In the genomic region with DNA sequence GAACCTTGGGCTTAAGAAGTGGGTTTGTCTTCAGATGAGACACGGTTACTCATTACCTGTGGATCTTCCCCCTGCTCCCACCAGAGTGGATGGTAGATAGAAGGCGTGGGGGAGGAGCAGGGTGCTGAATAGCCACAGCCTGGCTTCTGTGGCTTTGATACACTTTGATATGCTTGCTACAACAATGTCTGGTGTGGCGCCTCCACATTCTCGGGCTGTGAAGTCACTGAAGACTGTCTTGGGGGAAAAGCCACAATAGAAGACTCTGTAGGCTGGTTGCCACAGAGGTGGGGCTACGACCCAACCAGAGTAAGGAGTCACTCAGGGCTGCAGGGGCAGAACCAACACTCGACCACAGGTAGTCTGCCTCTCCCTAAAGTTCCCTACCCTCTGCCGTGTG, we compare ENCODE assay signal across 20 mouse cellular contexts. TPM values are rescaled to one million over a fixed set of nuclear protein-coding genes. Genes with fewer than 3 reads are reported as not detected.
DNase-seq lines count a peak whose midpoint lies in the region; ATAC-seq and TF ChIP-seq lines count a peak whose summit lies in the region.
"Had no signal": no experiment of that assay in that cellular context is flagged by ENCODE, and none has a peak within 500 bp of the region (broad histone marks: within the 10 kb centered on the region; RNA-seq: fewer than 3 reads in every experiment).

No protein-coding gene starts in this region.

- peaks cover 87% of the 10 kb centered on the region for H3K4me1 ChIP-seq in heart, embryonic 10.5 days
- H3K4me1 ChIP-seq in heart, adult 2 months (ENCODE audit: control insufficient read depth, insufficient read depth, low read length): no peaks in the 10 kb centered on the region
- H3K4me1 ChIP-seq in lung, adult 2 months (ENCODE audit: control insufficient read depth, insufficient read depth, low read length): no peaks in the 10 kb centered on the region

- peak; percentile 19 for ATAC-seq in activated CD4-positive, CD25-positive, alpha-beta regulatory T cell, adult 4 months
- ATAC-seq: liver, postnatal 0 days had no signal

- TF ChIP-seq EP300 in heart, adult 2 months (IDR thresholded peaks at IDR 0.05; ENCODE audit: insufficient read depth, low read depth, low read length): no peak

- intact Hi-C loops in heart, adult 2 months (cut with DNase I): no loop called here

- H3K36me3 ChIP-seq in heart, embryonic 10.5 days: no peaks in the 10 kb centered on the region
- no peaks in the 10 kb centered on the region for H3K36me3 ChIP-seq in heart, adult 2 months (ENCODE audit: control insufficient read depth, insufficient read depth, low read length)
- H3K36me3 ChIP-seq in myocyte (ENCODE audit: control insufficient read depth, insufficient read depth): no peaks in the 10 kb centered on the region
- H3K36me3 ChIP-seq: embryonic facial prominence, embryonic 15.5 days; neural tube, embryonic 15.5 days had no signal

- no peak overlapping the region for H3K4me3 ChIP-seq in heart, embryonic 10.5 days
- H3K4me3 ChIP-seq in heart, adult 2 months: no peak overlapping the region
- no peak overlapping the region for H3K4me3 ChIP-seq in myocyte
- H3K4me3 ChIP-seq in lung, adult 2 months (replicated peaks; ENCODE audit: extremely low read depth, low read depth, low read length): no peak overlapping the region
- H3K4me3 ChIP-seq: embryonic facial prominence, embryonic 15.5 days; neural tube, embryonic 15.5 days had no signal

- no peaks in the 10 kb centered on the region for H3K9me3 ChIP-seq in heart, embryonic 10.5 days
- H3K9me3 ChIP-seq: embryonic facial prominence, embryonic 15.5 days; neural tube, embryonic 15.5 days had no signal

- no peak overlapping the region for H3K9ac ChIP-seq in heart, adult 2 months (ENCODE audit: low read depth, low read length)
- H3K9ac ChIP-seq: embryonic facial prominence, embryonic 15.5 days; liver, postnatal 0 days; neural tube, embryonic 15.5 days had no signal

- peak overlapping the region; percentile 19; the same call in 1 of the 2 replicates for H3K27ac ChIP-seq in heart, embryonic 10.5 days
- no peak overlapping the region for H3K27ac ChIP-seq in heart, adult 2 months
- H3K27ac ChIP-seq: embryonic facial prominence, embryonic 15.5 days; neural tube, embryonic 15.5 days had no signal

- H3K79me2 ChIP-seq in heart, adult 2 months (replicated peaks; ENCODE audit: control insufficient read depth, insufficient read depth, low read length): no peaks in the 10 kb centered on the region
- H3K79me2 ChIP-seq in myocyte (ENCODE audit: control insufficient read depth, insufficient read depth): no peaks in the 10 kb centered on the region

- no peak overlapping the region for H3ac ChIP-seq in myocyte (ENCODE audit: control insufficient read depth, insufficient read length)

- WGBS in heart, embryonic 10.5 days: 62% methylated on average over 7 of the region's 7 CpGs
- WGBS in heart, adult 2 months: 64% methylated on average over 7 of the region's 7 CpGs
- 56% methylated on average over 7 of the region's 7 CpGs for WGBS in lung, adult 2 months

- peak overlapping the region; percentile 45 for H3K4me2 ChIP-seq in myocyte (ENCODE audit: low read depth)
- H3K4me2 ChIP-seq: embryonic facial prominence, embryonic 15.5 days; neural tube, embryonic 15.5 days had no signal

- TF ChIP-seq POLR2A in heart, adult 2 months (IDR thresholded peaks at IDR 0.05; ENCODE audit: insufficient read depth, low read depth, low read length): no peak
- TF ChIP-seq POLR2A in myocyte (IDR thresholded peaks at IDR 0.05; ENCODE audit: insufficient read length, low read depth): no peak
- TF ChIP-seq POLR2A in lung, adult 2 months (IDR thresholded peaks at IDR 0.05; ENCODE audit: borderline replicate concordance, extremely low read depth, low read depth, low read length): no peak

- no peak for TF ChIP-seq CTCF in heart, adult 2 months (IDR thresholded peaks at IDR 0.05)
- no peak for TF ChIP-seq CTCF in lung, adult 2 months (IDR thresholded peaks at IDR 0.05; ENCODE audit: insufficient read depth, low read length)

- H3K27me3 ChIP-seq in heart, embryonic 10.5 days (ENCODE audit: insufficient read depth, poor library complexity, severe bottlenecking): peaks cover 79% of the 10 kb centered on the region
- H3K27me3 ChIP-seq in heart, adult 2 months (ENCODE audit: control insufficient read depth, insufficient read depth, low read length): peaks cover 3% of the 10 kb centered on the region
- no peaks in the 10 kb centered on the region for H3K27me3 ChIP-seq in myocyte (ENCODE audit: control insufficient read depth, insufficient read depth, insufficient read length)

- DNase-seq in heart, embryonic 10.5 days (ENCODE audit: low spot score): no peak
- no peak for DNase-seq in heart, adult 2 months
- DNase-seq in thymus, postnatal 0 days (ENCODE audit: low spot score): peak; percentile 17
- DNase-seq in thymus, postnatal 25 days: no peak
- no peak for DNase-seq in heart, adult 8-10 months (ENCODE audit: low spot score)
- DNase-seq in lung, adult 2 months: no peak
- DNase-seq: adrenal gland, postnatal 25 days; cerebellum, adult 2 months; heart, postnatal 4 days; layer of hippocampus, adult 9-11 months; liver; liver, postnatal 0 days; lung, postnatal 36 days had no signal

TF ChIP-seq in myocyte, 11 proteins besides CTCF, POLR2A, EP300 and RAD21:
- no peak for TF ChIP-seq MYOG (IDR thresholded peaks at IDR 0.05; ENCODE audit: control insufficient read depth in 1 of 3, insufficient read depth in 1 of 3, insufficient read length in 2 of 3, low read depth in 2 of 3)
- TF ChIP-seq MYOD1 (IDR thresholded peaks at IDR 0.05; ENCODE audit: control insufficient read depth in 1 of 3, insufficient read length in 2 of 3, low read depth in 2 of 3): peak in 1 of 3 experiments; percentile 10
- TF ChIP-seq USF1 (IDR thresholded peaks at IDR 0.05; ENCODE audit: low read depth): no peak

RNA-seq across cellular contexts. Expression of gene Ccdc33, which starts 13.1 kb away (rescaled TPM):
- polyA plus RNA-seq in heart, embryonic 10.5 days (2016; fragmentation: Nextera tagmentation; extraction: Ambion mirVana): 0.07 TPM in 1 of 2 replicates, not detected in the other
- total RNA-seq in heart, adult 2 months (2021): not detected
- polyA plus RNA-seq in heart, adult 2 months (2012; rRNA removed): 1.3 TPM in 1 of 2 replicates, not detected in the other
- polyA plus RNA-seq in thymus, postnatal 0 days (2015; fragmentation: Nextera tagmentation; extraction: Ambion mirVana): 0.27 and 1.1 TPM in 2 replicates
- not detected for polyA plus RNA-seq in activated CD4-positive, CD25-positive, alpha-beta regulatory T cell, adult 4 months (2017; shearing (Covaris generic))
- polyA plus RNA-seq in myocyte (2012; fragmentation: generic; extraction: Trizol): not detected
- total RNA-seq in heart, adult 8-10 months (2022): under 1 TPM in 3 of 4 experiments, not detected in 1; 0.26 to 0.44 (median 0.30) TPM
- 7.8 and 8.5 TPM in 2 replicates for polyA plus RNA-seq in lung, adult 2 months (2012; rRNA removed)
- total RNA-seq: gastrocnemius, postnatal 4 days; heart, postnatal 4 days; monocyte, adult 5-6 weeks had no signal
- polyA plus RNA-seq: heart, embryonic 14.5 days; liver, postnatal 0 days had no signal
